Mouse (Mus musculus): ENCODE measurements around the gene Nanos1. TPM values are rescaled to one million over a fixed set of nuclear protein-coding genes. Genes with fewer than 3 reads are reported as not detected.
A peak's percentile ranks its signal among the peaks of the same experiment; 100 is the strongest.

Gene Nanos1
- total and polyA plus RNA-seq, 3 experiments = 1.2 to 3.2 (median 1.3) TPM

DNA sequence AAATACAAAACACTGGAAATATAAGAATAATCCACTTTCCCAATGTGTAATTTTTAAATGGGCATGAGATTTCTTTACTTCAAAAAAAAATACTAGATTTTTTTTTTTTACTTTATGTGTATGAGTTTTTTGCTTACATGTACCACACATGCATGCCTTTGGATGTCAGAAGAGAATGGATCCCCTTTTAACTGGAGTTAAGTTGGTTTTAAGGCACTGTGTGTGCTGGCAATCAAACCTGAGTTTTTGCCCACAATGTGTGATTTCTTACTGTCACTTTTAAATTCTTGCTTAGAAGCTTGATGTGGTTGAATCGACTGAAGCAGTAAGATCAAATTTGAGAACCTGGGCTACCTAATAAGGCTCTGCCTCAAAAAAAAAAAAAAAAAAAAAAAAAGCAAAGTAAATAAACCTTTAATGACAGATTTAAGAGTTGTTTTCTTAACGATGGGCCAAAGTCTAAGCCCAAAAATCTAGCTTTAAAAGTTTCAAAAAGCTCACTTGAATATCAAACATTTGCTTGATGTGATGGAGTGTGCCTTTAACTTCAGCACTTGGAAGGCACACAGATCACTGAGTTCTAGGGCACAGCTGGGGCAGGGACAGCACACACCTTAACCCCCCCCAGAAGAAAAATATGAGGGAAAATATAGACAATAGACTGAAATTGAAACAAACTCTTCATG lies 31.8 kb downstream of the Nanos1 start:
- Histone ChIP-seq H3K79me2 (replicated peaks; ENCODE audit: control insufficient read depth, extremely low read depth, insufficient read depth, poor library complexity, severe bottlenecking) (peaks cover 60% of the 10 kb centered on the region), H3K27ac (ENCODE audit: insufficient read depth, low read depth) (no peak overlapping the region), H3K4me1 (ENCODE audit: control insufficient read depth in 1 of 2, insufficient read depth in 2 of 2) (peaks cover 0 to 46% of the 10 kb centered on the region in 2 experiments; a peak in 2 of 4 replicates), H3K4me3 (replicated peaks in 1 of 3; ENCODE audit: low read depth in 2 of 3, low read length in 2 of 3, poor library complexity in 1 of 3) (peak overlapping the region; percentile 38 to 92 (median 81)), H3K4me2 (ENCODE audit: insufficient read depth, low read depth, poor library complexity, severe bottlenecking) (peak overlapping the region; percentile 94), H3K36me3 (replicated peaks in 1 of 2; ENCODE audit: control insufficient read depth in 1 of 2, insufficient read depth in 1 of 2, low read length in 1 of 2) (peaks cover 2 to 23% of the 10 kb centered on the region in 2 experiments), H3K27me3 (replicated peaks) (no peaks in the 10 kb centered on the region), H3K9me3 (replicated peaks; ENCODE audit: low read length) (no peaks in the 10 kb centered on the region), H3K9ac (ENCODE audit: insufficient read depth, low read depth) (peak overlapping the region; percentile 99)
- dilution Hi-C loops (cut with MboI; ENCODE audit: extremely low pct_ligation_motif_present, extremely low pct_unique_long_range_greater_than_20kb, low sequenced_read_pairs) (no loop called here), in situ Hi-C loops (cut with MboI; ENCODE audit: low pct_ligation_motif_present, low pct_unique_long_range_greater_than_20kb, low sequenced_read_pairs) (no loop called here)
- TF ChIP-seq JUN (IDR thresholded peaks at IDR 0.05; ENCODE audit: insufficient read depth, low read depth, low read length) (no peak), ZNF384 (IDR thresholded peaks at IDR 0.05; ENCODE audit: low read depth, low read length) (peak; percentile 39; the same call in 1 of the 2 replicates)
- DNase-seq (ENCODE audit: extremely low read depth) = no peak

- peaks cover 2 to 17% of the 10 kb centered on the region in 2 experiments for H3K36me3 ChIP-seq (replicated peaks in 1 of 2; ENCODE audit: control insufficient read depth in 1 of 2, insufficient read depth in 1 of 2, low read length in 1 of 2)
- peak overlapping the region; percentile 95 for H3K4me2 ChIP-seq (ENCODE audit: insufficient read depth, low read depth, poor library complexity, severe bottlenecking)
- peak overlapping the region; percentile 99 for H3K9ac ChIP-seq (ENCODE audit: insufficient read depth, low read depth)
- H3K4me3 ChIP-seq (replicated peaks in 1 of 3; ENCODE audit: low read depth in 2 of 3, low read length in 2 of 3, poor library complexity in 1 of 3) = peak overlapping the region; percentile 64 to 92 (median 81)
- TF ChIP-seq CHD1 (IDR thresholded peaks at IDR 0.05; ENCODE audit: low read depth, low read length) = peak; percentile 42
- peak; percentile 46; the same call in 1 of the 2 replicates for TF ChIP-seq SIN3A (IDR thresholded peaks at IDR 0.05; ENCODE audit: low read length)
- TF ChIP-seq MYC (IDR thresholded peaks at IDR 0.05; ENCODE audit: low read depth, low read length) = no peak
- 0 out of 2 replicates have a peak, but pooled peaks have one; percentile 27 for TF ChIP-seq MXI1 (IDR thresholded peaks at IDR 0.05; ENCODE audit: low read depth, low read length)
- dilution Hi-C loops (cut with MboI; ENCODE audit: extremely low pct_ligation_motif_present, extremely low pct_unique_long_range_greater_than_20kb, low sequenced_read_pairs) (no loop called here), in situ Hi-C loops (cut with MboI; ENCODE audit: low pct_ligation_motif_present, low pct_unique_long_range_greater_than_20kb, low sequenced_read_pairs) (no loop called here)
- H3K9me3 ChIP-seq (replicated peaks; ENCODE audit: low read length) = no peaks in the 10 kb centered on the region
- no peak overlapping the region for H3K27ac ChIP-seq (ENCODE audit: insufficient read depth, low read depth)
- H3K4me1 ChIP-seq (ENCODE audit: control insufficient read depth in 1 of 2, insufficient read depth in 2 of 2) = peaks cover 0 to 38% of the 10 kb centered on the region in 2 experiments; a peak in 2 of 4 replicates
- DNase-seq (ENCODE audit: extremely low read depth) = no peak
- no peaks in the 10 kb centered on the region for H3K27me3 ChIP-seq (replicated peaks)
- peaks cover 55% of the 10 kb centered on the region for H3K79me2 ChIP-seq (replicated peaks; ENCODE audit: control insufficient read depth, extremely low read depth, insufficient read depth, poor library complexity, severe bottlenecking)
These were observed 32.6 kb downstream of the Nanos1 start for GRCm38 (mm10) chr19:60788214-60788960.

DNA sequence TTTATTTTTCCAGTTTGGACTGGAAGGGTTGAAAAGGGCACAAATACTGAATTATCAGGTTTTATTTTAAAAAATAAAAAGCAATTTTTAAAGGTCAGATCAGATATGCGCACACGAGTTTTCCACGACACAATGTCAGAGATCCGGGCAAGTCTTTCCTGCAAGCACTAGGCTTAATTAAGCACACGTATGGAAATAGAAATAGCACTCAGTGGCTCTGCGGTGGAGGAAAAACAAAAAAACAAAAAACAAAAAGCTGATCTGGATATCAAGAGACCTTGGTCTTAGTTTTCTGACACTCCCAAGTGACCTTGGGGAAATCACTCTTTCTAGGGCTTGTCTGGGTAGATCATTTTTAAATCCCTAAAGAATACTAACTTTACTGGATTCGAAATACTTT lies 33.7 kb downstream of the Nanos1 start:
- no peaks in the 10 kb centered on the region for H3K27me3 ChIP-seq (replicated peaks)
- dilution Hi-C loops (cut with MboI; ENCODE audit: extremely low pct_ligation_motif_present, extremely low pct_unique_long_range_greater_than_20kb, low sequenced_read_pairs) = no loop called here
- in situ Hi-C loops (cut with MboI; ENCODE audit: low pct_ligation_motif_present, low pct_unique_long_range_greater_than_20kb, low sequenced_read_pairs) = no loop called here
- H3K4me3 ChIP-seq (replicated peaks in 1 of 3; ENCODE audit: low read depth in 2 of 3, low read length in 2 of 3, poor library complexity in 1 of 3) = peak overlapping the region; percentile 81 to 96 (median 92)
- H3K79me2 ChIP-seq (replicated peaks; ENCODE audit: control insufficient read depth, extremely low read depth, insufficient read depth, poor library complexity, severe bottlenecking) = peaks cover 46% of the 10 kb centered on the region
- peaks cover 0 to 9% of the 10 kb centered on the region in 2 experiments for H3K36me3 ChIP-seq (replicated peaks in 1 of 2; ENCODE audit: control insufficient read depth in 1 of 2, insufficient read depth in 1 of 2, low read length in 1 of 2)
- TF ChIP-seq BHLHE40 (IDR thresholded peaks at IDR 0.05; ENCODE audit: low read depth, low read length) (0 out of 2 replicates have a peak, but pooled peaks have one; percentile 21), KAT2A (IDR thresholded peaks at IDR 0.05; ENCODE audit: insufficient replicate concordance, low read length) (no peak), MAFK (IDR thresholded peaks at IDR 0.05; ENCODE audit: insufficient replicate concordance, low read length) (no peak), ZNF384 (IDR thresholded peaks at IDR 0.05; ENCODE audit: low read depth, low read length) (no peak), JUND (conservative IDR thresholded peaks at IDR 0.05; ENCODE audit: low read depth, low read length) (no peak), SIN3A (IDR thresholded peaks at IDR 0.05; ENCODE audit: low read length) (0 out of 2 replicates have a peak, but pooled peaks have one; percentile 36), MAZ (IDR thresholded peaks at IDR 0.05; ENCODE audit: low read depth, low read length) (no peak), JUN (IDR thresholded peaks at IDR 0.05; ENCODE audit: insufficient read depth, low read depth, low read length) (no peak), SMC3 (IDR thresholded peaks at IDR 0.05; ENCODE audit: low read depth, low read length) (no peak), POLR2A (IDR thresholded peaks at IDR 0.05; ENCODE audit: low read depth, low read length) (no peak)
- peak overlapping the region; percentile 95 for H3K27ac ChIP-seq (ENCODE audit: insufficient read depth, low read depth)
- peak overlapping the region; percentile 56; the same call in 1 of the 2 replicates for H3K4me2 ChIP-seq (ENCODE audit: insufficient read depth, low read depth, poor library complexity, severe bottlenecking)
- H3K9ac ChIP-seq (ENCODE audit: insufficient read depth, low read depth) = peak overlapping the region; percentile 99
- peaks cover 0 to 27% of the 10 kb centered on the region in 2 experiments; a peak in 2 of 4 replicates for H3K4me1 ChIP-seq (ENCODE audit: control insufficient read depth in 1 of 2, insufficient read depth in 2 of 2)
- no peaks in the 10 kb centered on the region for H3K9me3 ChIP-seq (replicated peaks; ENCODE audit: low read length)
- DNase-seq (ENCODE audit: extremely low read depth) = no peak

All from CH12.LX (cell line).